Mouse (Mus musculus): ENCODE results near the gene Man1a.

DNA sequence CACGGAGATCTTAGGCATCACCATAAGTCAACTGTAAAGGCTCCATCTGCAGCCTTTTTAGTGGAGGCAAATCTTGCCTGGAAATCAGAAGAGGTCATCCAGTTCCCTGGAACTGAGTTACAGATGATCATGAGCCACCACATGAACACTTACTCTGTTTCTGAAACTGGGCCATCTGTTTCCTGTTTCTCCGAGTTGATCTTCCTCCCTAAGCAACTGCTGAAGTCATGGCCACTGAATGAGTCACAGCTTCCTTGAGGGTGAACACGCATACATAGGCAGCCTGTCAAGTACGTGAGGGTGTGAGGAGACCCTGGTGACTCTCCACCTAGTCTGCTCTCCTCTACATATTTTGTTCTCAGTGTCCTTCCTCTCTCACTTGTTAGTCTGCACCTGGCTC is 41.4 kb upstream of the Man1a start:
- TF ChIP-seq POLR2A (IDR thresholded peaks at IDR 0.05; ENCODE audit: low read depth, low read length) = no peak
- TF ChIP-seq CTCF (IDR thresholded peaks at IDR 0.05; ENCODE audit: borderline replicate concordance, insufficient read depth, low read length) = no peak

All from embryonic fibroblast, embryonic 13.5 days (primary cell).